Mouse (Mus musculus): ENCODE results near the gene Mfsd2a. TPM values are rescaled to one million over a fixed set of nuclear protein-coding genes. Genes with fewer than 3 reads are reported as not detected.

Mfsd2a gene
- polyA plus RNA-seq, 1 experiment from 2014 or later, result 0.06 TPM

DNA sequence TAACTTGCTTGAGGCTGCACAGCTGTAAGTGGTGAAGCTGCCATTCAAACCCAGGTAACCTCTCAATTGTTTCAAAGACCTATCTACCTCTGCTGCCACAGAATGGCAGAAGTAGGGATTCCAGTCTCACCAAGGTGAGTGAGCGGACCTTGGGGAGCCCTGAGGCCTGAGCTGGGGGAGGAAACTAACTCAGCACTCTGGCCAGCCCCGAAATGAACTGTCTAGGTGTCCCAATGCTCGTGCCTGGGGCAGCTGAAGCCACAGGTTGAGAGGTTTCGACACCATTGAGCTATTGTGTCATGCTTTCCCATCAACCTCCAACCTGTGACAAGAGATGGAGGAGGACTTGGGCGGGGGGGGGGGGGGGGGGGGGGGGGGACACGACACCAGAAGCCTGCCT lies 4.7 kb downstream of the Mfsd2a start:
- Histone ChIP-seq H3K9ac (no peak overlapping the region), H3K27me3 (peaks cover 35% of the 10 kb centered on the region), H3K4me3 (replicated peaks) (no peak overlapping the region), H3K9me3 (replicated peaks) (no peaks in the 10 kb centered on the region), H3K4me1 (replicated peaks) (peaks cover 23% of the 10 kb centered on the region), H3K27ac (replicated peaks) (no peak overlapping the region), H3K36me3 (replicated peaks) (no peaks in the 10 kb centered on the region), H3K4me2 (no peak overlapping the region)
- 69% methylated on average over 4 of the region's 6 CpGs for WGBS (ENCODE audit: insufficient replicate concordance)
- ATAC-seq (ENCODE audit: insufficient read depth), result no peak

DNA sequence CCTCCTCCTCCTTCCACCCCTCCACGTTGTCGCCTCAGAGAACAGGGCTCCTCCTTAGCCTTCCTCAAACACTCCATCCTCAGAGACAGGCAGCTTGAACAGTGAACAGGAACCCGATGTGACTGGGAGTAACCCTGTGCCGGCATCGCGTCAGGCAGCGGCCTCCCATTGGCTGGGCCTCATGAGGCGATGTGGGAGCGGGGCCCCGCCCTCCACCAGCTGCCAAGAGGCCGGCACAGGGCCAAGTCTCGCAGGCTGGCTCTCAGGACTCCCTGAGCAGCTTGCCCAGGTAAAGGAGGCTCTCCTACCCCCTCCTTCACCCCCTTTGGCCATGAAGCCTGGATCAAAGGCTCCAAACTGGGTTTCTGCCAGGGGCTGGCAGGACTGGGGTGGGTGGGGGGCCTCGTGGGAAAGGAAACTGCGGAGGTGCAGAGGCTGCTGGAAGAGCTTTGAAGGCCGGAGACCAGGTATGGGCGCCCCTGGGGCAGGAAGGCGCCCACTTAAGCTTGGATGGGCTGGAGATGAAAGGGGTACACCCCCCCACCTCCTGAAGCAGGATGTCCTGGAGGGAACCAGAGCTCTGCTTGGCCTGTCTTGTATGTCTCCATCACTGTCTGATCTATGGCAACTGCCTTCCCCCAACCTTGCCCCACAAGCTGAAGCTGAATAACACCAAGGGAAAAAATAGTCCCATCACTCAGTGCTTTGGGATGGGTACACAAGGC lies 5.4 kb downstream of the Mfsd2a start:
- peak; percentile 89 for ATAC-seq (ENCODE audit: insufficient read depth)
- H3K9ac ChIP-seq, result peak overlapping the region; percentile 29; the same call in 1 of the 2 replicates
- WGBS (ENCODE audit: insufficient replicate concordance), result 11% methylated on average over 17 of the region's 17 CpGs
- H3K4me1 ChIP-seq (replicated peaks), result peaks cover 17% of the 10 kb centered on the region
- H3K9me3 ChIP-seq (replicated peaks), result no peaks in the 10 kb centered on the region
- H3K27me3 ChIP-seq, result peaks cover 28% of the 10 kb centered on the region
- no peaks in the 10 kb centered on the region for H3K36me3 ChIP-seq (replicated peaks)
- no peak overlapping the region for H3K27ac ChIP-seq (replicated peaks)
- no peak overlapping the region; the same call in 1 of the 2 replicates for H3K4me3 ChIP-seq (replicated peaks)
- H3K4me2 ChIP-seq, result peak overlapping the region; percentile 54

DNA sequence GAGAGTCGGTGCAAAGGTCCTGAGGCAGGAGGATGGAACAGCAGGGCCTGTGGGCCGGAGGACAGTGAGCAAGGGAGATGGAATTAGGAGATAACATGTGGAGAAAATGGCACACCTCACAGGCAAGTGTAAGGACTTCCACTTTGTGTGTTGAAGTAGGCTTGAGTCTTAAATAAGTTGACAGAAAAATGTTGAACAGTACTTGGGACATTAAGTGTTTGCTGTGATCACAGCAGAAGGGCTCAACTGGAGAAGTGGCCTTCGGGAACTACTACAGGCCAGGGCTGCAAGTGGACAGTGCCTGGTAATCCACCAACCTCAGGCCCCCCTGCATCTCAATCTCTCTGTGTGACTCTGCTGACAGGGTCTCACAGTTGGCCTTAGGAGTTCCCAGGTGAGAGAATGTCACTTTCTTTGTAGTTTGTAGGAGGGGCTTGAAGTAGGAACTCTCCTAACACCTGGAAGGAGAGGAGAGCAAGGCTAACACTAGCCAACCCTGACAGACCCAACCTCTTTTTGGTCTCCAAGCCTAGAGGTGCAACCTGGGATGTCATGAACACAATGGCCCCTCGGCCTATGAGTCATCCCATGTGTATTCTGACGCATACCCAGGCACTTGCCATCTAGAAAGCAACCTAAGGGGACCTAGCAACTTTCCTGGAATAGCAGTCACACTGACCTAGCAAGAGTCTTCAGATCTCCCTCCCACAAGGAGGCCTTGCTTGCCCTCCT lies 6.1 kb downstream of the Mfsd2a start:
- no peaks in the 10 kb centered on the region for H3K36me3 ChIP-seq (replicated peaks)
- no peak overlapping the region for H3K27ac ChIP-seq (replicated peaks)
- H3K4me1 ChIP-seq (replicated peaks), result peaks cover 16% of the 10 kb centered on the region
- H3K4me2 ChIP-seq, result peak overlapping the region; percentile 54
- H3K9me3 ChIP-seq (replicated peaks), result no peaks in the 10 kb centered on the region
- WGBS (ENCODE audit: insufficient replicate concordance), result 42% methylated on average over 5 of the region's 5 CpGs
- H3K4me3 ChIP-seq (replicated peaks), result no peak overlapping the region; the same call in 1 of the 2 replicates
- peak overlapping the region; percentile 29; the same call in 1 of the 2 replicates for H3K9ac ChIP-seq
- ATAC-seq (ENCODE audit: insufficient read depth), result no peak; the same call in 1 of the 2 replicates
- peaks cover 20% of the 10 kb centered on the region for H3K27me3 ChIP-seq

DNA sequence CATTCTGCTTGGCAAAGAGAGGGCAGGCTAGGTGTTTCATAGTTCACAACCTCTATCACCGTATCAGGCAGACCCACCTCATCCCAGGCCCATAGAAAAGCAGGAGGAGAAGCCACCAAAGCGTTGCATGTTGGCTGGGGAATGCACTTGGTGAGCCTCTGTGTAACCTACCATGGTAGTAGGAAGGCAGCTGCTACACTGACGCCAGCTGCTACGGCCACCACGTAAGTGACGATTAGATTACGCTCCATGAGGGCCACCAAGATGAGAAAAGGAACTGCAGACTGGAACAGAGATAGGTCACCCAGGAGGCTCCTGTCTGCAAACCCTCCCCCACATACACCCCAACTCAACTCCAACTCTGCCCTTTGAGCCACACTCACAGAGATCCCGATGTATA lies 11.9 kb downstream of the Mfsd2a start:
- Histone ChIP-seq H3K4me1 (replicated peaks) (no peaks in the 10 kb centered on the region), H3K4me2 (no peak overlapping the region), H3K9me3 (replicated peaks) (no peaks in the 10 kb centered on the region), H3K9ac (no peak overlapping the region), H3K27me3 (no peaks in the 10 kb centered on the region), H3K27ac (replicated peaks) (no peak overlapping the region), H3K36me3 (replicated peaks) (no peaks in the 10 kb centered on the region), H3K4me3 (replicated peaks) (no peak overlapping the region)
- WGBS (ENCODE audit: insufficient replicate concordance), result 53% methylated on average over 8 of the region's 8 CpGs
- ATAC-seq (ENCODE audit: insufficient read depth), result no peak

DNA sequence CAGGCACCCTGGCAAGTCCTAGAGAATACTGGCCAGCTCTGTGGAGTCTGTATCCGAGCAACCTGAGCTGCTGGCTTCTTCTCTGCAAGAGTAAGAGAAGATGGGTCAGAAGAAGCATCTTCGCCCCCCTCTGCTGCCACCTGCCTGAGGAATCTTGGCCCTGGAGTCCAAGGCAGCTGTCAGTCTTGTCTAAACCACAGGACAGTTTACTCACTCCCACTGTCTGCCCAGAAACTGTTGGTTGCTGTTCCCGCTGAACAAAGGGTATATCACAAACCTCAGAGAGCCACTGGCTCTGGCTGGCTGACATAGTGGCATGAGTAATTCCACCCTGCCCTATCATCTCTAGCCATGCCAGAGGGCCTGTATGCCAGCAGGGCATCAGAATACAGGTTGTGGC lies 13.8 kb downstream of the Mfsd2a start:
- no peaks in the 10 kb centered on the region for H3K9me3 ChIP-seq (replicated peaks)
- H3K4me3 ChIP-seq (replicated peaks), result no peak overlapping the region
- H3K4me2 ChIP-seq, result no peak overlapping the region
- no peaks in the 10 kb centered on the region for H3K36me3 ChIP-seq (replicated peaks)
- H3K27me3 ChIP-seq, result no peaks in the 10 kb centered on the region; the same call in 1 of the 2 replicates
- H3K9ac ChIP-seq, result no peak overlapping the region
- H3K4me1 ChIP-seq (replicated peaks), result no peaks in the 10 kb centered on the region
- 66% methylated on average over 3 of the region's 3 CpGs for WGBS (ENCODE audit: insufficient replicate concordance)
- H3K27ac ChIP-seq (replicated peaks), result no peak overlapping the region
- no peak for ATAC-seq (ENCODE audit: insufficient read depth)

DNA sequence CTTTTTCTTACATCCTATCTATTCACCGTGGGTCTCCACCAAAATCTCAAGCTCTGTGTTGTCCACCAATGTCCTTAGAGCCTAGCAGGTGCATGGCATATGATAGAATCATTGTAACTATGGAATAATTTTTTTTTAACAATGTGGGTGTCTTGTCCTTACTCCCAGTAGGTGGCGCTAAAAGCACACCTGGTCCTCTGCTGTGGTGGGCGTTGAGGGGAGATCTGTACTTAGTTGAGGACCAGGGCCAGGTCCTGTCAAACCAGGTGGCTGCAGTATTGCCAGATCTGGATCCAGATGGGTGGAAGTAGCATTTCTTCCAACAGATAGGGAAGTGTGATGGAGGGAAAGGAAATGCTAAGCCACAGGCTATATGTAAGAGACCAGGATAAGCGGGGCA lies 16.6 kb downstream of the Mfsd2a start:
- Histone ChIP-seq H3K4me1 (replicated peaks) (no peaks in the 10 kb centered on the region), H3K9me3 (replicated peaks) (no peaks in the 10 kb centered on the region), H3K4me3 (replicated peaks) (no peak overlapping the region), H3K9ac (no peak overlapping the region), H3K36me3 (replicated peaks) (no peaks in the 10 kb centered on the region), H3K27me3 (peaks cover 5% of the 10 kb centered on the region), H3K27ac (replicated peaks) (no peak overlapping the region), H3K4me2 (no peak overlapping the region)
- no peak for ATAC-seq (ENCODE audit: insufficient read depth)
- WGBS (ENCODE audit: insufficient replicate concordance), result 20% methylated on average over 4 of the region's 4 CpGs

DNA sequence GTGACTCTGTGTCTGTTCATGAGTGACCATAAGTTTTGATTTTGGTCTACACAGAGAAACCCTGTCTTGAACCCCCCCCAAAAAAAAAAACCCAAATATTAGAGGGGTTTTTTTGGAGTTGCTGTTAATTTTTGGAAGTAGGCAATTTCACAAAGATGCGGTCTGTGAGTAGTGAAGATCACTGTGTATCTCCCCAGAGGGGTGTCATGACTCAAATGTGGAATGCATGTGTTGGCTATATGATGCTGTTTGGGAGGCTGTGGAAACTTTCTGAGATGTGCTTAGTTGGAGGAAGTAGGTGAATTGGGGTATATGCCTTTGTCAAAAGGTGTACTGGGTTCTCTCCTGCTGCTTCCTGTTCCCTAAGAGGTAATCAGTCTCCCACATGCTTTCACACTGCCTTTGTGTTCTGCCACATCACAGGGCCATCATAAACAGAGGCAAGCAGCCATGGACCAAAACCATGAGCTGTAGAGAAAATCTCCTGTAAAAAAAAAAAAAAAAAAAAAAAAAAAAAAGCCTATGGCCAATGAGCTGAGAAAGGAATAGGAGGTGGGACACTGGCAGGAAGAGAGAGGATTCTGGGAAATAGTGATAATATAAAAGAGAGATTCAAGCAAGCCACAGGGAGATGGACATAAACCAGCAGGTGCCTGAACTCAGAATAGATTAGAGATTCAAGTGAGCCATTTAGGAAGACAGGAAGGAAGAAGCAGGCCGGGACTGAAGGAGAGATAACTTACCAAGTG lies 21.8 kb downstream of the Mfsd2a start:
- Histone ChIP-seq H3K27me3 (peaks cover 5% of the 10 kb centered on the region), H3K9ac (no peak overlapping the region), H3K36me3 (replicated peaks) (no peaks in the 10 kb centered on the region), H3K4me3 (replicated peaks) (no peak overlapping the region), H3K4me1 (replicated peaks) (no peaks in the 10 kb centered on the region), H3K4me2 (no peak overlapping the region), H3K9me3 (replicated peaks) (no peaks in the 10 kb centered on the region), H3K27ac (replicated peaks) (no peak overlapping the region)
- ATAC-seq (ENCODE audit: insufficient read depth), result no peak
- 43% methylated on average over 2 of the region's 2 CpGs for WGBS (ENCODE audit: insufficient replicate concordance)

DNA sequence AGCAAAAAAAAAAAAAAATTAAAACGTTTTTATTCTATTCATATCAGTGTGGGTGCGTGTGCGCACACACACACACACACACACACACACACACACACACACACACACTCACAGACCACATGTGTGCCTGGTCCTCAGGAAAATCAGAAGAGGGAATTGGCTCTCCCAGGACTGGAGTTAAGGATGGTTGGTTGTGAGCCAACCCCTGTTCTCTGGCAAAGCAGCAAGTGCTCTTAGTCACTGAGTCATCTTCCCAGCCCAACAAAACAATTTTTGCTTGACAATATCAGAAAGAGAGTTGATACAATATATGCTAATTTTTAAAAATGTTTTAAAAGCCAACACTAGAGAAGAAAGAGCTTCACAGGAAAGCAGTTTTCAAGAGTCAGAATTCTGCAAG lies 23.5 kb downstream of the Mfsd2a start:
- ATAC-seq (ENCODE audit: insufficient read depth), result no peak
- H3K4me3 ChIP-seq (replicated peaks), result no peak overlapping the region
- 69% methylated on average over 3 of the region's 3 CpGs for WGBS (ENCODE audit: insufficient replicate concordance)
- H3K9me3 ChIP-seq (replicated peaks), result no peaks in the 10 kb centered on the region
- H3K27ac ChIP-seq (replicated peaks), result no peak overlapping the region
- peaks cover 5% of the 10 kb centered on the region for H3K27me3 ChIP-seq
- H3K4me2 ChIP-seq, result no peak overlapping the region
- H3K4me1 ChIP-seq (replicated peaks), result no peaks in the 10 kb centered on the region
- H3K9ac ChIP-seq, result no peak overlapping the region
- H3K36me3 ChIP-seq (replicated peaks), result no peaks in the 10 kb centered on the region

DNA sequence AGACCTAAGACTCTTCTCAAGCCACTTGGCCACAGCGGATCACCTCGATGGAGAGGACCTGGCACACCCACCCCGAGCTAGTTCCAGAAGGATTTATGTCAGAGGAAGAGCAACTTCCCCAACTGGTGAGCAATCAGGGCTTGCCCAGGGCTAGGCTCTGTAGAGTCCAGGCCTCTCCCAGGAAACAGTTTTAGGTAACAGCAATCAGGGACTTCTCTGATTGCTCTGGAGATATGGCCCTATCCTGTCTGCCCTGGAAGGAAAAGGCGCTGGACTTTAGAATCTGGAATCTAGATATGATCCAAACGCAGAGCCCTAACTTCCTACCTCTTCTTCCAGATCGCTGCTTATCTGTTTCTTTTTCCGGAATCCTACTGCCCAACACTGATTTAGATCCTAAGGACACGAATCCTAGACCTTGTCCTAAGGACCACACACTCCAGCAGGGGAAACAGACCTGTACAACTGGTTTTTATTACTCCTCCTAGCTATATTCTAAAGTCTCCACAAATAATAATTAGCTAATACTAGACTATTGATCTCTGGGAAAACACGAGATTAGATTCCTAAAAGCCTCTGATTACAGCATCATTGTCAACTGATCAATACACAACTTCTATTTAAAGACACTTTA lies 25.4 kb downstream of the Mfsd2a start:
- Histone ChIP-seq H3K9me3 (replicated peaks) (no peaks in the 10 kb centered on the region), H3K9ac (no peak overlapping the region), H3K4me3 (replicated peaks) (no peak overlapping the region), H3K36me3 (replicated peaks) (no peaks in the 10 kb centered on the region), H3K4me2 (no peak overlapping the region), H3K27ac (replicated peaks) (no peak overlapping the region), H3K27me3 (no peaks in the 10 kb centered on the region; the same call in 1 of the 2 replicates), H3K4me1 (replicated peaks) (no peaks in the 10 kb centered on the region)
- 54% methylated on average over 9 of the region's 9 CpGs for WGBS (ENCODE audit: insufficient replicate concordance)
- ATAC-seq (ENCODE audit: insufficient read depth), result no peak

DNA sequence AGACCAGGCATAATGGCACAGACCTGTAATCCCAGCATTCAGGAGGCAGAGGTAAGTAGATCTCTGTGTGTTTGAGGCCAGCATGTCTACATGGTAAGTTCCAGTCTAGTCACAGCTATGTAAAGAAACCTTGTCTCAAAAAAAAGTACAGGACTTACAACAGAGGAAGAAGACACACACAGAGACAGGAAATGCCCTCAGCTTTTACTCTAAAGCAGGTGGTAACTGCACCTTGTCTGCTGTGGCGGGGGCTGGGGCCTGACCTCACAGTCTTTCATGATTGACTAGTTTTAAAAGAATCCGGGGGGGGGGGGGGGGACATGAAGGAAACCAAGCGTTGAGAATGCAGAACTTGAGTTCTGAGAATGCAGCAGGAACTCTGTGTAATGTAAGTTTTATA lies 27.1 kb downstream of the Mfsd2a start:
- no peak overlapping the region for H3K4me3 ChIP-seq (replicated peaks)
- no peak overlapping the region for H3K9ac ChIP-seq
- no peaks in the 10 kb centered on the region for H3K4me1 ChIP-seq (replicated peaks)
- H3K9me3 ChIP-seq (replicated peaks), result no peaks in the 10 kb centered on the region
- no peak overlapping the region for H3K27ac ChIP-seq (replicated peaks)
- no peaks in the 10 kb centered on the region for H3K36me3 ChIP-seq (replicated peaks)
- H3K27me3 ChIP-seq, result no peaks in the 10 kb centered on the region; the same call in 1 of the 2 replicates
- no peak overlapping the region for H3K4me2 ChIP-seq
- WGBS (ENCODE audit: insufficient replicate concordance), result 12% methylated on average over 3 of the region's 3 CpGs
- no peak for ATAC-seq (ENCODE audit: insufficient read depth)
